Mouse (Mus musculus): ENCODE measurements around the gene Atp6v0d1.

DNA sequence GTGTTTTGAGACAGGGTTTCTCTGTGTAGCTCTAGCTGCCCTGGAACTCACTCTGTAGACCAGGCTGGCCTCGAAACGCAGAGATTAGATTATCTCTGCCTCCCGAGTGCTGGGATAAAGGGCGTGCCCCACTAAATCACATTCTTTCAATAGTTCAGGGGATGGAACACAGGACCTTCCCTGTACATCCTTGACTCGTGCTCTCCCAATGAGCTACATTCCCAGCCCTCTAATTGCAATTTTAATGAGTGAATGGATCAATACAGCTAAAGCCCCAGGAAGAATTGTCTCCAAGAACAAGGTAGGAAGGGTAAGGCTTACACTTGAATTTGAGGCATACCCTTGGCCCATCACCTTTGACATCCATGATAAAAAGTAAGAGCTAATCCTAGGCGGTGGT is 32.9 kb upstream of the Atp6v0d1 start:
- TF ChIP-seq CTCF (conservative IDR thresholded peaks at IDR 0.05 in 1 of 2, IDR thresholded peaks at IDR 0.05 in 1 of 2; ENCODE audit: low read depth in 2 of 2, low read length in 2 of 2) = no peak
- no peak for TF ChIP-seq BHLHE40 (IDR thresholded peaks at IDR 0.05; ENCODE audit: low read depth, low read length)
- TF ChIP-seq HCFC1 (IDR thresholded peaks at IDR 0.05; ENCODE audit: low read depth, low read length) = no peak
- no peak for TF ChIP-seq POLR2A (IDR thresholded peaks at IDR 0.05; ENCODE audit: low read depth, low read length)
- TF ChIP-seq TCF12 (IDR thresholded peaks at IDR 0.05; ENCODE audit: low read depth, low read length) = no peak
- no peak for TF ChIP-seq POLR2AphosphoS2 (IDR thresholded peaks at IDR 0.05; ENCODE audit: low read depth, low read length)
- no peak for TF ChIP-seq EP300 (IDR thresholded peaks at IDR 0.05; ENCODE audit: low read length)
